Mouse (Mus musculus): ENCODE measurements at regions not wholly inside any gene's neighbourhood (a gene's known extent, or its start where the extent isn't known, plus 50 kb on each side); places are given as distances from the start of the nearest gene placed in this dataset.

GRCm38 (mm10) chr4:7220426-7220825 lies 1018.4 kb downstream of the Car8 start:
- H3K4me3 ChIP-seq (ENCODE audit: insufficient read depth, low read length) = no peak overlapping the region
- TF ChIP-seq POLR2A (IDR thresholded peaks at IDR 0.05; ENCODE audit: borderline replicate concordance, low read depth, low read length) (no peak), CTCF (IDR thresholded peaks at IDR 0.05; ENCODE audit: low read depth, low read length) (no peak)
- H3K27ac ChIP-seq (ENCODE audit: insufficient read depth, low read depth, low read length) = no peak overlapping the region
- H3K4me1 ChIP-seq (ENCODE audit: control insufficient read depth, insufficient read depth, low read length) = no peaks in the 10 kb centered on the region

GRCm38 (mm10) chr4:7215048-7216030 lies 1023.5 kb downstream of the Car8 start:
- no peak for TF ChIP-seq POLR2A (IDR thresholded peaks at IDR 0.05; ENCODE audit: borderline replicate concordance, low read depth, low read length)
- TF ChIP-seq CTCF (IDR thresholded peaks at IDR 0.05; ENCODE audit: low read depth, low read length) = no peak
- Histone ChIP-seq H3K27ac (ENCODE audit: insufficient read depth, low read depth, low read length) (no peak overlapping the region), H3K4me1 (ENCODE audit: control insufficient read depth, insufficient read depth, low read length) (no peaks in the 10 kb centered on the region), H3K4me3 (ENCODE audit: insufficient read depth, low read length) (no peak overlapping the region)

GRCm38 (mm10) chr4:7206987-7207386 lies 1031.9 kb downstream of the Car8 start:
- Histone ChIP-seq H3K4me1 (ENCODE audit: control insufficient read depth, insufficient read depth, low read length) (no peaks in the 10 kb centered on the region), H3K27ac (ENCODE audit: insufficient read depth, low read depth, low read length) (no peak overlapping the region), H3K4me3 (ENCODE audit: insufficient read depth, low read length) (no peak overlapping the region)
- TF ChIP-seq CTCF (IDR thresholded peaks at IDR 0.05; ENCODE audit: low read depth, low read length) (no peak), POLR2A (IDR thresholded peaks at IDR 0.05; ENCODE audit: borderline replicate concordance, low read depth, low read length) (no peak)

GRCm38 (mm10) chr4:7201816-7202215 lies 1037.0 kb downstream of the Car8 start:
- Histone ChIP-seq H3K4me3 (ENCODE audit: insufficient read depth, low read length) (no peak overlapping the region), H3K4me1 (ENCODE audit: control insufficient read depth, insufficient read depth, low read length) (no peaks in the 10 kb centered on the region), H3K27ac (ENCODE audit: insufficient read depth, low read depth, low read length) (no peak overlapping the region)
- TF ChIP-seq POLR2A (IDR thresholded peaks at IDR 0.05; ENCODE audit: borderline replicate concordance, low read depth, low read length) (no peak), CTCF (IDR thresholded peaks at IDR 0.05; ENCODE audit: low read depth, low read length) (no peak)

GRCm38 (mm10) chr4:7199941-7200340 lies 1038.9 kb downstream of the Car8 start:
- TF ChIP-seq CTCF (IDR thresholded peaks at IDR 0.05; ENCODE audit: low read depth, low read length) = no peak
- no peak for TF ChIP-seq POLR2A (IDR thresholded peaks at IDR 0.05; ENCODE audit: borderline replicate concordance, low read depth, low read length)
- Histone ChIP-seq H3K27ac (ENCODE audit: insufficient read depth, low read depth, low read length) (no peak overlapping the region), H3K4me3 (ENCODE audit: insufficient read depth, low read length) (no peak overlapping the region), H3K4me1 (ENCODE audit: control insufficient read depth, insufficient read depth, low read length) (no peaks in the 10 kb centered on the region)

- Histone ChIP-seq H3K4me1 (ENCODE audit: control insufficient read depth, insufficient read depth, low read length) (no peaks in the 10 kb centered on the region), H3K4me3 (ENCODE audit: insufficient read depth, low read length) (no peak overlapping the region), H3K27ac (ENCODE audit: insufficient read depth, low read depth, low read length) (no peak overlapping the region)
- TF ChIP-seq CTCF (IDR thresholded peaks at IDR 0.05; ENCODE audit: low read depth, low read length) = no peak
Measured at GRCm38 (mm10) chr4:7199052-7199451, 1039.8 kb downstream of the Car8 start.

- TF ChIP-seq POLR2A (IDR thresholded peaks at IDR 0.05; ENCODE audit: borderline replicate concordance, low read depth, low read length) (no peak), CTCF (IDR thresholded peaks at IDR 0.05; ENCODE audit: low read depth, low read length) (no peak)
- no peaks in the 10 kb centered on the region for H3K4me1 ChIP-seq (ENCODE audit: control insufficient read depth, insufficient read depth, low read length)
- no peak overlapping the region for H3K27ac ChIP-seq (ENCODE audit: insufficient read depth, low read depth, low read length)
- H3K4me3 ChIP-seq (ENCODE audit: insufficient read depth, low read length) = no peak overlapping the region
Measured at GRCm38 (mm10) chr4:7196570-7196969, 1042.3 kb downstream of the Car8 start.

GRCm38 (mm10) chr4:7195619-7196018 lies 1043.2 kb downstream of the Car8 start:
- no peak overlapping the region for H3K4me3 ChIP-seq (ENCODE audit: insufficient read depth, low read length)
- TF ChIP-seq CTCF (IDR thresholded peaks at IDR 0.05; ENCODE audit: low read depth, low read length) = no peak
- TF ChIP-seq POLR2A (IDR thresholded peaks at IDR 0.05; ENCODE audit: borderline replicate concordance, low read depth, low read length) = no peak

GRCm38 (mm10) chr4:7191912-7192311 lies 1046.9 kb downstream of the Car8 start:
- no peak overlapping the region for H3K27ac ChIP-seq (ENCODE audit: insufficient read depth, low read depth, low read length)
- TF ChIP-seq POLR2A (IDR thresholded peaks at IDR 0.05; ENCODE audit: borderline replicate concordance, low read depth, low read length) (no peak), CTCF (IDR thresholded peaks at IDR 0.05; ENCODE audit: low read depth, low read length) (no peak)
- H3K4me3 ChIP-seq (ENCODE audit: insufficient read depth, low read length) = no peak overlapping the region
- no peaks in the 10 kb centered on the region for H3K4me1 ChIP-seq (ENCODE audit: control insufficient read depth, insufficient read depth, low read length)

More at GRCm38 (mm10) chr4:7195619-7196018, 1043.2 kb downstream of the Car8 start:
- no peak overlapping the region for H3K27ac ChIP-seq (ENCODE audit: insufficient read depth, low read depth, low read length)
- no peaks in the 10 kb centered on the region for H3K4me1 ChIP-seq (ENCODE audit: control insufficient read depth, insufficient read depth, low read length)

- no peak for TF ChIP-seq CTCF (IDR thresholded peaks at IDR 0.05; ENCODE audit: low read depth, low read length)
- TF ChIP-seq POLR2A (IDR thresholded peaks at IDR 0.05; ENCODE audit: borderline replicate concordance, low read depth, low read length) = no peak
- no peak overlapping the region for H3K4me3 ChIP-seq (ENCODE audit: insufficient read depth, low read length)
- H3K4me1 ChIP-seq (ENCODE audit: control insufficient read depth, insufficient read depth, low read length) = no peaks in the 10 kb centered on the region
- no peak overlapping the region for H3K27ac ChIP-seq (ENCODE audit: insufficient read depth, low read depth, low read length)
Measured at GRCm38 (mm10) chr4:7191228-7191627, 1047.6 kb downstream of the Car8 start.

Data from bone marrow macrophage, adult 2 months (primary cell).